ENCODE assay signal across 18 mouse cellular contexts in genomic region chr1:24659914-24660313, GRCm38 (mm10).
"Had no signal": no experiment of that assay in that cellular context is flagged by ENCODE, and none has a peak within 500 bp of the region (broad histone marks: within the 10 kb centered on the region; RNA-seq: fewer than 3 reads in every experiment).

No protein-coding gene starts in this region.

- H3K27me3 ChIP-seq: midbrain, embryonic 12.5 days; neural tube, embryonic 13.5 days; neural tube, embryonic 15.5 days; stomach, embryonic 15.5 days had no signal

- H3K4me3 ChIP-seq: midbrain, embryonic 10.5 days; midbrain, embryonic 12.5 days; myocyte; neural tube, embryonic 13.5 days; neural tube, embryonic 15.5 days; stomach, embryonic 15.5 days had no signal

- H3K4me1 ChIP-seq: midbrain, embryonic 10.5 days; midbrain, embryonic 12.5 days; neural tube, embryonic 13.5 days; neural tube, embryonic 15.5 days; stomach, embryonic 15.5 days had no signal

- ATAC-seq: midbrain, embryonic 16.5 days had no signal

- H3K36me3 ChIP-seq: midbrain, embryonic 10.5 days; midbrain, embryonic 12.5 days; neural tube, embryonic 13.5 days; neural tube, embryonic 15.5 days; stomach, embryonic 15.5 days had no signal

- H3K27ac ChIP-seq: macrophage; midbrain, embryonic 10.5 days; midbrain, embryonic 12.5 days; neural tube, embryonic 13.5 days; neural tube, embryonic 15.5 days; stomach, embryonic 15.5 days; stomach, postnatal 0 days had no signal

- DNase-seq: lung, adult 18-20 months; lung, embryonic 14.5 days; lung, postnatal 10 days; midbrain, embryonic 14.5 days; retina, postnatal 1 day; right cerebral cortex, adult 18-20 months; right cerebral cortex, postnatal 14 days; thymus, adult 2 months; thymus, postnatal 36 days had no signal
